Mouse (Mus musculus) limb, embryonic 14.5 days (tissue): ENCODE measurements at regions not wholly inside any gene's neighbourhood (a gene's known extent, or its start where the extent isn't known, plus 50 kb on each side); places are given as distances from the start of the nearest gene placed in this dataset.

Experiments used
- ATAC-seq: fragments of 200-750 bp; cut with Nextera tagmentation; 2 replicates; pipeline ENCODE4 v1.8.0; 2017; ENCODE audit warnings: low read depth, moderate number of reproducible peaks, moderate TSS enrichment; ENCODE audit not compliant: low FRiP score
- DNase-seq: peaks from one replicate; pipeline ENCODE4 v3.0.0-alpha.2; 2015; ENCODE audit warnings: low spot score
- H3K27ac ChIP-seq: fragments of 300-500 bp; sonication (generic); replicated peaks from 2 replicates; pipeline ENCODE4 v1.5.1; 2014; ENCODE audit warnings: low read depth, mild to moderate bottlenecking, low read length, moderate library complexity, mixed read lengths
- H3K27me3 ChIP-seq: fragments of 300-500 bp; sonication (generic); 2 replicates; pipeline ENCODE4 v1.6.1; 2014; ENCODE audit warnings: low read length, mixed read lengths; ENCODE audit not compliant: control insufficient read depth, insufficient read depth
- H3K36me3 ChIP-seq: fragments of 300-500 bp; sonication (generic); 2 replicates; pipeline ENCODE4 v1.6.1; 2014; ENCODE audit warnings: mild to moderate bottlenecking, low read length, moderate library complexity, mixed read lengths; ENCODE audit not compliant: control insufficient read depth, insufficient read depth
- H3K4me1 ChIP-seq: fragments of 300-500 bp; sonication (generic); 2 replicates; pipeline ENCODE4 v1.6.1; 2014; ENCODE audit warnings: antibody characterized with exemption, low read length, mixed read lengths; ENCODE audit not compliant: control insufficient read depth, insufficient read depth
- H3K4me2 ChIP-seq: fragments of 300-500 bp; sonication (generic); replicated peaks from 2 replicates; pipeline ENCODE4 v1.6.1; 2014; ENCODE audit warnings: low read depth, mild to moderate bottlenecking, low read length, moderate library complexity; ENCODE audit not compliant: severe bottlenecking
- H3K4me3 ChIP-seq: fragments of 300-500 bp; sonication (generic); replicated peaks from 2 replicates; pipeline ENCODE4 v1.5.1; 2014; ENCODE audit warnings: low read length
- H3K9ac ChIP-seq: fragments of 300-500 bp; sonication (generic); 2 replicates; pipeline ENCODE4 v1.6.1; 2014; ENCODE audit warnings: mild to moderate bottlenecking, low read depth, low read length, moderate library complexity; ENCODE audit not compliant: severe bottlenecking
- H3K9me3 ChIP-seq: fragments of 300-500 bp; sonication (generic); 2 replicates; pipeline ENCODE4 v1.6.1; 2016; ENCODE audit warnings: low read length; ENCODE audit not compliant: control insufficient read depth
- POLR2A ChIP-seq: fragments of 200-500 bp; IDR thresholded peaks from 2 replicates; pipeline ENCODE4 v1.8.0; 2012; ENCODE audit warnings: inconsistent platforms, mild to moderate bottlenecking, moderate library complexity, borderline replicate concordance; ENCODE audit not compliant: insufficient read depth, insufficient read length; ENCODE audit errors: extremely low read depth
- WGBS: fragments of 180-500 bp; shearing (Covaris S2); extraction: QIAGEN DNeasy Blood & Tissue Kit; methylation state at CpG from one replicate; pipeline ENCODE4 v1.1.7; 2014; 5-methylcytosine and 5-hydroxymethylcytosine counted together

DNA sequence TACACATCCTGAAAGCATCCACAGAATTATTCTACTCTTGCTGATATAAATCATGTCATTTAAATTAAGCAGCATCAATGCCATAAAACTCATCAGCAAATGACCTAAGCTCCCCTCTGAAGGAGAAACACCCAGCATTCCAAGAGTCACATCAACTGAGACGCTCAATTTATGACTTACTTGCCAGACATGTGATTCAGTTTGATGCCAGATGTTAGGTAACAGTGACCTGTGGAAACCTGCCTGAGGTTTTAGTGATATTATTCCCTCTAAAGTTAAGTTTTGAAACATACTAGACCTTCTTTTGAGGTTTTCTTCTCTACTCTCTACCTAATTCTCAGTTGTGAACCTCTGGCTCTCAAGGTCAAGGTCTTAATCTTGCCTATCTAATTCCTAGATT lies 633.4 kb downstream of the Bckdhb start:
- Histone ChIP-seq H3K4me3 (no peak overlapping the region), H3K9me3 (no peaks in the 10 kb centered on the region), H3K4me2 (no peak overlapping the region), H3K9ac (no peak overlapping the region), H3K4me1 (peaks cover 8% of the 10 kb centered on the region; the same call in 1 of the 2 replicates), H3K36me3 (no peaks in the 10 kb centered on the region), H3K27ac (no peak overlapping the region), H3K27me3 (no peaks in the 10 kb centered on the region)
- no peak for TF ChIP-seq POLR2A
- ATAC-seq (no peak), DNase-seq (no peak)
- 39% methylated on average over 1 of the region's 1 CpGs for WGBS

DNA sequence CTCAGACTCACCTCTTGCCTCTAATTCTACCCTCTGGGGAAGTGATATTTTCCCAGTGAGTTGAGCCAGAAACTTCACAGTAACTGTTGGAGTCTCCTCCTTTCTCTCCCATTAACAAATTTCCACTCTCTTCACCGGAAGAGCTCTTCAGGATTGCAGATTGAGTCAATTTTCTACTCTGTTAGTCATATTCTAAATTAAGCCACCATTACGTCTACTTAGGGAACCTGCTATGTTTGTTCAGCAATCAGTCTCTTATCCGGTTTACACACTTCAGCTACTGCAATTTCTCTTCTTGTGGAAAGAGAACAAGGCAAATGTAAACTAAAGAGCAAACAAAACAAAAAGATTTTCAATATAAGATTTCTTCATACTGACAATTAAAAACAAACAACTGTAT lies 644.6 kb downstream of the Bckdhb start:
- H3K9ac ChIP-seq: no peak overlapping the region
- no peaks in the 10 kb centered on the region for H3K27me3 ChIP-seq

GRCm38 (mm10) chr9:84577781-84578180 lies 652.8 kb downstream of the Bckdhb start:
- WGBS: 86% methylated on average over 5 of the region's 5 CpGs
- DNase-seq (peak; percentile 21), ATAC-seq (no peak)
- no peaks in the 10 kb centered on the region for H3K4me1 ChIP-seq
- no peaks in the 10 kb centered on the region for H3K27me3 ChIP-seq
- TF ChIP-seq POLR2A: no peak
- H3K4me3 ChIP-seq: no peak overlapping the region
- H3K36me3 ChIP-seq: no peaks in the 10 kb centered on the region
- H3K9me3 ChIP-seq: no peaks in the 10 kb centered on the region
- no peak overlapping the region for H3K4me2 ChIP-seq
- H3K27ac ChIP-seq: no peak overlapping the region
- no peak overlapping the region for H3K9ac ChIP-seq

More for the DNA sequence above, 644.6 kb downstream of the Bckdhb start:
- no peaks in the 10 kb centered on the region for H3K4me1 ChIP-seq
- H3K36me3 ChIP-seq: no peaks in the 10 kb centered on the region
- no peak for DNase-seq
- H3K27ac ChIP-seq: no peak overlapping the region
- TF ChIP-seq POLR2A: no peak
- no peak for ATAC-seq
- H3K4me2 ChIP-seq: no peak overlapping the region
- no peak overlapping the region for H3K4me3 ChIP-seq
- WGBS: 78% methylated on average over 3 of the region's 3 CpGs
- no peaks in the 10 kb centered on the region for H3K9me3 ChIP-seq

DNA sequence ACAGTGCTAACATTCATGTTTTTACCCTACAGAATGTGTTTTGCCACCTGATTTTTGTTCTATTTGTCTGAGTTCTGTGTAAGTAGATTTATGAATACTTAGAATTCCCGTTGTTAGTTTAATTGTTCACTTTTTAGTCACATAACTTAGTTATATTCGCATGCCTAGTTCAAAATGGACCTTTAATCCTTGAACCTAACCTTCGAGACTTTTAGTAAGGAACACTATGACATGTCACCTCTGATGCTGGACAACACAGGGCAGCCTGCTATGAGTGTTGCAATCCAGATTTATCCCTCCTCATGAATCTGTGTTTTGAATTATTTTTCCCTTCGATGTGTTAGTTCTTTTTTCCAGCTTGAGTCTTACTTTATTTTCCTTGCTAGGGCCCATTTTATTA lies 662.8 kb downstream of the Bckdhb start:
- Histone ChIP-seq H3K27ac (no peak overlapping the region), H3K9me3 (no peaks in the 10 kb centered on the region), H3K4me1 (no peaks in the 10 kb centered on the region), H3K9ac (no peak overlapping the region), H3K36me3 (no peaks in the 10 kb centered on the region), H3K4me3 (no peak overlapping the region), H3K4me2 (no peak overlapping the region), H3K27me3 (no peaks in the 10 kb centered on the region)
- 74% methylated on average over 4 of the region's 4 CpGs for WGBS
- DNase-seq (no peak), ATAC-seq (no peak)
- TF ChIP-seq POLR2A: no peak

DNA sequence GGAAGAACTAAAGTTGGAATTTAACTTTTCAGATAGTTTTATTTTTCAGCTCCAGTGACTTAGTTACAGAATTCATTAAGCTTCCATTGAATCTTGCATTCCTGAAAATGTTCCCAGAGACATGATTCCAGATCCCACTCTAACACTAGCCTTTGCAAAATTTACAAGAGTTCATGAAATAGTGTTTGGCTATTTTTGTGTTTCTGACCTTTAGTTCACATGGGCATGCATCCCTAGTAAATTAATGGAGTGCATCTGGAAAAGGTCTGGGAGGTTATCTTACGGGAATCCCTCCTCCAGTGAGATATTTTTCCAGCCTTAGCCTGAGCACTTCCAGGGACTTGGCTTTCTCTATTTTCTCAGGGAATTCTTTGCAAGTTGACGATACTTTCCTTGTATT lies 669.8 kb downstream of the Bckdhb start:
- Histone ChIP-seq H3K9me3 (no peaks in the 10 kb centered on the region), H3K27ac (no peak overlapping the region), H3K4me3 (no peak overlapping the region), H3K9ac (no peak overlapping the region), H3K4me2 (no peak overlapping the region), H3K4me1 (no peaks in the 10 kb centered on the region), H3K27me3 (no peaks in the 10 kb centered on the region), H3K36me3 (no peaks in the 10 kb centered on the region)
- ATAC-seq (no peak), DNase-seq (no peak)
- no peak for TF ChIP-seq POLR2A
- 72% methylated on average over 2 of the region's 2 CpGs for WGBS
